Mouse (Mus musculus): ENCODE measurements around the gene Hnrnph3. TPM values are rescaled to one million over a fixed set of nuclear protein-coding genes. Genes with fewer than 3 reads are reported as not detected.

Gene Hnrnph3
- polyA plus RNA-seq, 1 experiment = 25.0 TPM

DNA sequence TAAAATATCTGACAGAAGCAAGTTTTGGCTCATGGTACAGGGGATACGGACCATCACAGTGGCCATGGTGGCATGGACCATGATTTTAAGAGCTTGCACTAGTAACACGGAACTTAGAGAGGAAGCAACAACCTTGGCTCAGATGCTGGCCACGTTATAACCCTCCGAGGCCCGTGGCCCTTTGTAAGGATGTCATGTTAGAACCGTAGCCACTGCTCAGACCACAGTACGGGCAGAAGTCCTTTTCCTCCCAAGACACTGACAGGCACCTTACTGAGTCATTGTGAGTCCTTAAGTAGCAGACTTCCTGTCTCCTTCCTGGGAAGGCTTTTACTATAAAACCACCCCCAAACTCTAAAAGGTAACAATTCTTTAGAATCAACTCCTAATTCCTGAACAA is 27.2 kb upstream of the Hnrnph3 start:
- H3K4me1 ChIP-seq (ENCODE audit: control insufficient read depth, insufficient read depth, low read length) = peaks cover 3% of the 10 kb centered on the region; the same call in 1 of the 2 replicates
- H3K27ac ChIP-seq (ENCODE audit: insufficient read depth, low read depth, low read length) = no peak overlapping the region
- H3K4me3 ChIP-seq (ENCODE audit: insufficient read depth, low read depth, low read length) = no peak overlapping the region
- TF ChIP-seq CTCF (conservative IDR thresholded peaks at IDR 0.05; ENCODE audit: insufficient read depth, insufficient read length, low read depth, low read length) (no peak), POLR2A (IDR thresholded peaks at IDR 0.05; ENCODE audit: low read depth, low read length) (no peak)
- WGBS = 74% methylated on average over 7 of the region's 7 CpGs
- H3K36me3 ChIP-seq (ENCODE audit: control insufficient read depth, insufficient read depth, low read length) = no peaks in the 10 kb centered on the region; the same call in 1 of the 2 replicates
- no peak for DNase-seq
- H3K27me3 ChIP-seq (replicated peaks; ENCODE audit: control insufficient read depth, insufficient read depth, low read length) = no peaks in the 10 kb centered on the region

DNA sequence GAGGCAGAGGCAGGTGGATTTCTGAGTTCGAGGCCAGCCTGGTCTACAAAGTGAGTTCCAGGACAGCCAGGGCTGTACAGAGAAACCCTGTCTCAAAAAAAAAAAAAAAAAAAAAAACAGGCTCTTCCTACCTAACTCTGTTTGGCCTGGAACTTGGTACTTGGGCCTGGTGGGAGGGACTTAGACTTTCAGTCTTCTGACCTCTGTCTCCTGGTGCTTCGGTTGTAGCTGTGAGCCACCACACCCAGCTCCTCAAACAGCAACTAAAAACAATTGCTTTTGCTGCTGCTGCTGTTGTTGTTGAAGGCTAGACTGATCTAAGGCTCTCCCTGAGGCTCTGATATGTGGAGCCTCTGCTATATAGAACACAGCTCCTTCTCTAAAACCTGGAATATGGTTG is 25.1 kb upstream of the Hnrnph3 start:
- WGBS = 50% methylated on average over 2 of the region's 2 CpGs
- TF ChIP-seq POLR2A (IDR thresholded peaks at IDR 0.05; ENCODE audit: low read depth, low read length) (no peak), CTCF (conservative IDR thresholded peaks at IDR 0.05; ENCODE audit: insufficient read depth, insufficient read length, low read depth, low read length) (no peak)
- H3K4me3 ChIP-seq (ENCODE audit: insufficient read depth, low read depth, low read length) = no peak overlapping the region
- H3K27ac ChIP-seq (ENCODE audit: insufficient read depth, low read depth, low read length) = peak overlapping the region; percentile 29; the same call in 1 of the 2 replicates
- no peaks in the 10 kb centered on the region for H3K27me3 ChIP-seq (replicated peaks; ENCODE audit: control insufficient read depth, insufficient read depth, low read length)
- no peaks in the 10 kb centered on the region; the same call in 1 of the 2 replicates for H3K36me3 ChIP-seq (ENCODE audit: control insufficient read depth, insufficient read depth, low read length)
- peak; percentile 78 for DNase-seq
- peaks cover 3% of the 10 kb centered on the region; the same call in 1 of the 2 replicates for H3K4me1 ChIP-seq (ENCODE audit: control insufficient read depth, insufficient read depth, low read length)

DNA sequence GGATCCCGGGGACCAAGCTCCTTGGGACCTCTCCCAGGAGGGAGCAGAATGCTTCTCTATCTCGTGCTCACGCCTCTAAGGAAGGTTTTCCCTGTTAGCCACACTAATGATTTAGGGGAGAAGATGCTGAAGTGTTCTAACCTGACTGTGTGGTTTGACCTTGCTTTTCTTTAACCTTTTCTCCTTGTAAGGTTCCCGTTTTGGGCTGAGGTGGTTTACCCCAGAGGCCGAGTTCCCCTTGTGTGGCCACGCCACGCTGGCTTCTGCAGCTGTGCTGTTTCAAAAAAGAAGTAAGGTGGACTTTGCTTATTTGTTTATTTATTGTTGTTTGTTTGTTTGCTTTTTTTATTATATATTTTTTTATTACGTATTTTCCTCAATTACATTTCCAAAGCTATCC is 23.7 kb upstream of the Hnrnph3 start:
- 88% methylated on average over 8 of the region's 8 CpGs for WGBS
- peaks cover 3% of the 10 kb centered on the region; the same call in 1 of the 2 replicates for H3K4me1 ChIP-seq (ENCODE audit: control insufficient read depth, insufficient read depth, low read length)
- no peak for DNase-seq
- no peak overlapping the region for H3K27ac ChIP-seq (ENCODE audit: insufficient read depth, low read depth, low read length)
- TF ChIP-seq CTCF (conservative IDR thresholded peaks at IDR 0.05; ENCODE audit: insufficient read depth, insufficient read length, low read depth, low read length) (no peak), POLR2A (IDR thresholded peaks at IDR 0.05; ENCODE audit: low read depth, low read length) (no peak)
- H3K27me3 ChIP-seq (replicated peaks; ENCODE audit: control insufficient read depth, insufficient read depth, low read length) = no peaks in the 10 kb centered on the region
- no peak overlapping the region for H3K4me3 ChIP-seq (ENCODE audit: insufficient read depth, low read depth, low read length)
- H3K36me3 ChIP-seq (ENCODE audit: control insufficient read depth, insufficient read depth, low read length) = no peaks in the 10 kb centered on the region; the same call in 1 of the 2 replicates

DNA sequence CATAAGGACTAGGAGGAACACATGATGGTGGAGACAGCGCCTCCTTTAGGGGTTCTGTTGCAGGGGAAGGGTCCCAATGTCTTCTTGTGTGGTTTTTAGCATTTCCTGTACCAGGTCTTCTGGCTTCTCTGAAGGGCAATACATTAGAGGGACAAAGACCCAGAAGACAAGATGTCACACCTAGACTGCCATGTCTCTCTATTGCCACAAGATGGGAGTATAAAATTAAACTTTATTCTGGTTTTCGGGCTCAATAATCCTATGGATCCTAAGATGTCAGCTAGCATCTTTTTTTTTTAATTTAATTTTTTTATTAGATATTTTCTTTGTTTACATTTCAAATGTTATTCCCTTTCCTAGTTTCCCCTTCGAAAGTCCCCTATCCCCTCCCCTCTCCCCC is 19.1 kb upstream of the Hnrnph3 start:
- no peaks in the 10 kb centered on the region for H3K27me3 ChIP-seq (replicated peaks; ENCODE audit: control insufficient read depth, insufficient read depth, low read length)
- TF ChIP-seq POLR2A (IDR thresholded peaks at IDR 0.05; ENCODE audit: low read depth, low read length) = no peak
- 69% methylated on average over 3 of the region's 3 CpGs for WGBS

DNA sequence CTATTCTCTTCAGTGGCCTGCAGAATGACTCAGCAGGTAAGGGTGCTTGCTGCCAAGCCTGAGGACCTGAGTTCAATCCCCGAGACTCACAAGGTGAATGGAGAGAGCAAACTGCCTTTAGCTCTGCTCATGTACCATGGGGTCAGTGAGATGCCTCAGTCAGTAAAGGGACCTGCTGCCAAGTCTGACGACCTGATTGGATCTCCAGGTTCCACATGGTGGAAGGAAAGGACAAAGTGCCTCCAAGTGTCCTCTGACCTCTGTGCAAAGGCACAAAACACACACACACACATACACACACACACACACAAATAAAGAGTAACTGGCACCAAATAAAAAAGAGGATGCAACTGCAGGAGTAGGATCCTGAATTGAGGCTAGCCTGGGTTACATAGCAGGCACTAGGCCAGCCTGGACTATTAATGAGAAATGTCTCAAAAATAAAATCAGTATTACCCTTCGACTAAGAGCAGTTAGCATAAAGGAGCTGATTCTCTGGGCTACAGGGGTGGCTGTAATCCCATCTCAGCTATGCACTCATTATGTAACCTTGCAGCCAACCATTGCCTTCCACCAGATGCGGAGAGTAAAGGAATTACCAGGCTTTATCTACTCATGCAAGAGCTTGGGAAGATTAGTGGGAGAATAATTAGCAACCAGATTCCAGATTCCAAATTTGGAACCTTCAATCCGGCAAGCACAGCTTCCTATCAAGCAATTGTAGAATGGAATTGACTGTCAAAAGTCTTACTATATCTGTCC is 16.0 kb upstream of the Hnrnph3 start:
- Histone ChIP-seq H3K27me3 (replicated peaks; ENCODE audit: control insufficient read depth, insufficient read depth, low read length) (no peaks in the 10 kb centered on the region), H3K4me1 (ENCODE audit: control insufficient read depth, insufficient read depth, low read length) (peaks cover 7% of the 10 kb centered on the region; the same call in 1 of the 2 replicates), H3K4me3 (ENCODE audit: insufficient read depth, low read depth, low read length) (no peak overlapping the region), H3K27ac (ENCODE audit: insufficient read depth, low read depth, low read length) (no peak overlapping the region), H3K36me3 (ENCODE audit: control insufficient read depth, insufficient read depth, low read length) (no peaks in the 10 kb centered on the region)
- DNase-seq = peak; percentile 72
- WGBS = 58% methylated on average over 5 of the region's 5 CpGs
- TF ChIP-seq CTCF (conservative IDR thresholded peaks at IDR 0.05; ENCODE audit: insufficient read depth, insufficient read length, low read depth, low read length) (no peak), POLR2A (IDR thresholded peaks at IDR 0.05; ENCODE audit: low read depth, low read length) (no peak)

More for the DNA sequence above, 19.1 kb upstream of the Hnrnph3 start:
- Histone ChIP-seq H3K36me3 (ENCODE audit: control insufficient read depth, insufficient read depth, low read length) (no peaks in the 10 kb centered on the region), H3K4me3 (ENCODE audit: insufficient read depth, low read depth, low read length) (no peak overlapping the region), H3K27ac (ENCODE audit: insufficient read depth, low read depth, low read length) (no peak overlapping the region), H3K4me1 (ENCODE audit: control insufficient read depth, insufficient read depth, low read length) (peaks cover 7% of the 10 kb centered on the region; the same call in 1 of the 2 replicates)
- no peak for DNase-seq

DNA sequence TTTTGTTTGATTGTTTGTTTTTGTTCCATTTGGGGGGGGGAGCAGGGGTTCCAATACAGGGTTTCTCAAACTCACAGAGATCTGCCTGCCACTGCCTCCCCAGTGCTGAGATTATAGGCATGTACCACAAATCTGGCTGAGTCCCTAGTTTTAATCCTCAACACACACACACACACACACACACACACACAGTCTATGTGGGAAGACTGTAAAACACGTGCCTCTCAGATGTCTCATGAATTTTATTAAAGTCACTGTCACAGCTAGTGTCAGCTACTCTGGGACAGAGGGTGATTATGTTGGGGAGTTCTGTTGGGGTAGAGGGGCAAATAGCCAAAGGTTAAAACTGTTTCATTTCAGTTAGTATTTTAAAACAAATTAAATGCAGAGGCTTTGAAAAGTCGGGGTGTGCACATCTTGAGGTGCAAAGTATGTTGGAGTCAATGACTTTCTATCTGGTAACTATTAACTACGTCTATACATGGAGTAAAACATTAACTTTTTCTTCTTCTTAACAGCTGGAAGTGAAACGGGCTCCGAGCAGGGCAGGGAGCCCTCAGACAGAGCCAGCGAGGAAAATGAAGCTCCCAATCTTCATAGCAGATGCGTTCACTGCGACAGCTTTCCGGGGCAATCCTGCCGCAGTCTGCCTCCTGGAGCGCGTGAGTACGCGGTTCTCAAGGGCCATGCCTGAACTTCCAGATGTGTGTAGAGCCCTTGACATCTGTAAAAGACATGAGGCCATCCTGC is 14.7 kb upstream of the Hnrnph3 start:
- WGBS = 40% methylated on average over 14 of the region's 14 CpGs
- peak overlapping the region; percentile 36; the same call in 1 of the 2 replicates for H3K4me3 ChIP-seq (ENCODE audit: insufficient read depth, low read depth, low read length)
- H3K27ac ChIP-seq (ENCODE audit: insufficient read depth, low read depth, low read length) = peak overlapping the region; percentile 11; the same call in 1 of the 2 replicates

DNA sequence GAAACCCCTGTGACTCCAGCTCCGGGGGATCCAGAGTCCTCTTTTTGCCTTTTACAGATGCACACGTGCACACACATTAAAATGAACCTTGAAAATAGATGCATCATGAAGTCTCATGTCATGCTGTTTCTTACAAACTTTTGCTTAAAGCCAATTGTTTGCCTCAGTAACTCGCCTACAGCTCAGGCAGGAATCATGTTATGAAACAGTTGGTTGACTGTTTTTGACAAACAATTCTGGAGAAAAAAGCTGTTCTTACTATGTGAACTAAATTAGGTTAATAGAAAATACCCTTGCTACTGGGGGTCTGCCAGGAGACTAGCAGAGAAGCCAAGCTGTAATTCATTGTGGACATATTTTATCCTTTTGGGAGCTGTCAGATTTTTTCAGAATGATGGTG is 8.9 kb upstream of the Hnrnph3 start:
- Histone ChIP-seq H3K27ac (ENCODE audit: insufficient read depth, low read depth, low read length) (no peak overlapping the region), H3K36me3 (ENCODE audit: control insufficient read depth, insufficient read depth, low read length) (no peaks in the 10 kb centered on the region), H3K4me3 (ENCODE audit: insufficient read depth, low read depth, low read length) (no peak overlapping the region), H3K27me3 (replicated peaks; ENCODE audit: control insufficient read depth, insufficient read depth, low read length) (no peaks in the 10 kb centered on the region), H3K4me1 (ENCODE audit: control insufficient read depth, insufficient read depth, low read length) (no peaks in the 10 kb centered on the region)
- TF ChIP-seq POLR2A (IDR thresholded peaks at IDR 0.05; ENCODE audit: low read depth, low read length) (no peak), CTCF (conservative IDR thresholded peaks at IDR 0.05; ENCODE audit: insufficient read depth, insufficient read length, low read depth, low read length) (no peak)
- no peak for DNase-seq
- 63% methylated on average over 3 of the region's 3 CpGs for WGBS

More for the DNA sequence above, 14.7 kb upstream of the Hnrnph3 start:
- H3K36me3 ChIP-seq (ENCODE audit: control insufficient read depth, insufficient read depth, low read length) = no peaks in the 10 kb centered on the region
- TF ChIP-seq POLR2A (IDR thresholded peaks at IDR 0.05; ENCODE audit: low read depth, low read length) (no peak), CTCF (conservative IDR thresholded peaks at IDR 0.05; ENCODE audit: insufficient read depth, insufficient read length, low read depth, low read length) (no peak)
- DNase-seq = peak; percentile 51
- no peaks in the 10 kb centered on the region for H3K27me3 ChIP-seq (replicated peaks; ENCODE audit: control insufficient read depth, insufficient read depth, low read length)
- peaks cover 7% of the 10 kb centered on the region; the same call in 1 of the 2 replicates for H3K4me1 ChIP-seq (ENCODE audit: control insufficient read depth, insufficient read depth, low read length)
